8 mouse cellular contexts compared by ENCODE assay signal in genomic region chr10:75893089-75893750, GRCm38 (mm10). TPM values are rescaled to one million over a fixed set of nuclear protein-coding genes. Genes with fewer than 3 reads are reported as not detected.
DNase-seq lines count a peak whose midpoint lies in the region; ATAC-seq lines count a peak whose summit lies in the region.

Gene Derl3 (plus strand): TSS chr10:75893413.

- no peaks in the 10 kb centered on the region for H3K9me3 ChIP-seq in embryonic facial prominence, embryonic 11.5 days (replicated peaks; ENCODE audit: control insufficient read depth, low read length)
- no peaks in the 10 kb centered on the region for H3K9me3 ChIP-seq in midbrain, embryonic 12.5 days

- H3K27me3 ChIP-seq in embryonic facial prominence, embryonic 11.5 days (ENCODE audit: control insufficient read depth, insufficient read depth, low read length) = no peaks in the 10 kb centered on the region
- no peaks in the 10 kb centered on the region for H3K27me3 ChIP-seq in midbrain, embryonic 12.5 days

- peak within 1 kb of the TSS; percentile 62 for H3K4me2 ChIP-seq in embryonic facial prominence, embryonic 11.5 days (ENCODE audit: low read depth, low read length)
- H3K4me2 ChIP-seq in midbrain, embryonic 12.5 days (replicated peaks) = peak within 1 kb of the TSS; percentile 95

- peaks cover 6% of the 10 kb centered on the region for H3K4me1 ChIP-seq in embryonic facial prominence, embryonic 11.5 days (ENCODE audit: control insufficient read depth, insufficient read depth, low read length)
- H3K4me1 ChIP-seq in midbrain, embryonic 12.5 days = peaks cover 15% of the 10 kb centered on the region

- H3K9ac ChIP-seq in embryonic facial prominence, embryonic 11.5 days (replicated peaks; ENCODE audit: low read length) = peak within 1 kb of the TSS; percentile 47
- peak within 1 kb of the TSS; percentile 53; the same call in 1 of the 2 replicates for H3K9ac ChIP-seq in midbrain, embryonic 12.5 days (replicated peaks)

- WGBS in embryonic facial prominence, embryonic 11.5 days = 2% methylated on average over 46 of the region's 51 CpGs
- WGBS in midbrain, embryonic 12.5 days = 3% methylated on average over 49 of the region's 51 CpGs

- H3K27ac ChIP-seq in embryonic facial prominence, embryonic 11.5 days (replicated peaks; ENCODE audit: low read depth, low read length) = no peak within 1 kb of the TSS
- H3K27ac ChIP-seq in midbrain, embryonic 12.5 days (replicated peaks) = peak within 1 kb of the TSS; percentile 63

- H3K4me3 ChIP-seq in embryonic facial prominence, embryonic 11.5 days (ENCODE audit: low read depth, low read length) = peak within 1 kb of the TSS; percentile 33
- H3K4me3 ChIP-seq in midbrain, embryonic 12.5 days = peak within 1 kb of the TSS; percentile 45

- peak; percentile 94 for DNase-seq in adrenal gland, postnatal 25 days
- peak; percentile 97 for DNase-seq in embryonic facial prominence, embryonic 11.5 days (ENCODE audit: low spot score)
- DNase-seq in heart, adult 11 months = peak; percentile 100
- peak; percentile 99 for DNase-seq in kidney, adult 11 months
- peak; percentile 95 for DNase-seq in left cerebral cortex, postnatal 4 days
- peak; percentile 90 for DNase-seq in skeletal muscle tissue, adult 2 months (ENCODE audit: low read depth, low spot score)
- DNase-seq in adipocyte (ENCODE audit: low spot score) = no peak

- intact Hi-C loops in left cerebral cortex, postnatal 4 days (cut with DNase I) = no loop called here

- H3K36me3 ChIP-seq in embryonic facial prominence, embryonic 11.5 days (replicated peaks; ENCODE audit: control insufficient read depth, insufficient read depth, low read depth, low read length) = peaks cover 7% of the 10 kb centered on the region
- peaks cover 45% of the 10 kb centered on the region for H3K36me3 ChIP-seq in midbrain, embryonic 12.5 days

- ATAC-seq in embryonic facial prominence, embryonic 11.5 days (replicated peaks; ENCODE audit: insufficient number of reproducible peaks, low FRiP score, low TSS enrichment, low read depth) = peak; percentile 98
- ATAC-seq in midbrain, embryonic 12.5 days (ENCODE audit: low FRiP score, low read depth) = peak; percentile 99

RNA-seq across cellular contexts. Expression of gene Derl3, which starts in this region (rescaled TPM):
- total RNA-seq in adrenal gland, postnatal 25 days (2021) = 1.1 and 1.5 TPM in 2 replicates
- polyA plus RNA-seq in embryonic facial prominence, embryonic 11.5 days (2014; fragmentation: Nextera tagmentation; extraction: Ambion mirVana) = 2.3 and 3.7 TPM in 2 replicates
- total RNA-seq in left cerebral cortex, postnatal 4 days (2021) = 1 to 10 TPM; 2.1 to 2.7 TPM
- 1.8 and 2.4 TPM in 2 replicates for polyA plus RNA-seq in midbrain, embryonic 12.5 days (2016; fragmentation: Nextera tagmentation; extraction: Ambion mirVana)
